Mouse (Mus musculus) midbrain, embryonic 15.5 days (tissue): Measurements from ENCODE around the gene Rgmb. TPM values are rescaled to one million over a fixed set of nuclear protein-coding genes. Genes with fewer than 3 reads are reported as not detected.
A peak's percentile ranks its signal among the peaks of the same experiment; 100 is the strongest.

Experiments used
- ATAC-seq: fragments of 200-750 bp; cut with Nextera tagmentation; replicated peaks from 2 replicates; pipeline ENCODE4 v1.8.0; 2017; ENCODE audit warnings: moderate TSS enrichment
- H3K27ac ChIP-seq: fragments of 300-500 bp; sonication (generic); 2 replicates; pipeline ENCODE4 v1.5.1; 2015; ENCODE audit warnings: mild to moderate bottlenecking, inconsistent platforms
- H3K27me3 ChIP-seq: fragments of 300-500 bp; sonication (generic); replicated peaks from 2 replicates; pipeline ENCODE4 v1.6.1; 2015; ENCODE audit warnings: inconsistent platforms
- H3K36me3 ChIP-seq: fragments of 300-500 bp; sonication (generic); replicated peaks from 2 replicates; pipeline ENCODE4 v1.6.1; 2015; ENCODE audit warnings: inconsistent platforms
- H3K4me1 ChIP-seq: fragments of 300-500 bp; sonication (generic); 2 replicates; pipeline ENCODE4 v1.6.1; 2015; ENCODE audit warnings: inconsistent platforms
- H3K4me2 ChIP-seq: fragments of 300-500 bp; sonication (generic); 2 replicates; pipeline ENCODE4 v1.6.1; 2015; ENCODE audit warnings: inconsistent platforms, mild to moderate bottlenecking, moderate library complexity
- H3K4me3 ChIP-seq: fragments of 300-500 bp; sonication (generic); 2 replicates; pipeline ENCODE4 v1.5.1; 2015; ENCODE audit warnings: mild to moderate bottlenecking, inconsistent platforms
- H3K9ac ChIP-seq: fragments of 300-500 bp; sonication (generic); 2 replicates; pipeline ENCODE4 v1.6.1; 2015; ENCODE audit warnings: mild to moderate bottlenecking, inconsistent platforms
- H3K9me3 ChIP-seq: fragments of 300-500 bp; sonication (generic); 2 replicates; pipeline ENCODE4 v1.6.1; 2016; ENCODE audit warnings: inconsistent platforms
- WGBS: fragments of 180-500 bp; shearing (Covaris S2); methylation state at CpG from one replicate; pipeline ENCODE4 v1.1.7; 2015; ENCODE audit warnings: mixed read lengths; 5-methylcytosine and 5-hydroxymethylcytosine counted together
- polyA plus RNA-seq: library from polyadenylated mRNA; unstranded; fragments of >200 nt; fragmentation: Nextera tagmentation; extraction: Ambion mirVana; gene quantifications from 2 replicates; pipeline ENCODE4 v1.2.1, GENCODE M21; 2015

The Rgmb gene
- polyA plus RNA-seq: 73.1 and 76.5 TPM in 2 replicates

DNA sequence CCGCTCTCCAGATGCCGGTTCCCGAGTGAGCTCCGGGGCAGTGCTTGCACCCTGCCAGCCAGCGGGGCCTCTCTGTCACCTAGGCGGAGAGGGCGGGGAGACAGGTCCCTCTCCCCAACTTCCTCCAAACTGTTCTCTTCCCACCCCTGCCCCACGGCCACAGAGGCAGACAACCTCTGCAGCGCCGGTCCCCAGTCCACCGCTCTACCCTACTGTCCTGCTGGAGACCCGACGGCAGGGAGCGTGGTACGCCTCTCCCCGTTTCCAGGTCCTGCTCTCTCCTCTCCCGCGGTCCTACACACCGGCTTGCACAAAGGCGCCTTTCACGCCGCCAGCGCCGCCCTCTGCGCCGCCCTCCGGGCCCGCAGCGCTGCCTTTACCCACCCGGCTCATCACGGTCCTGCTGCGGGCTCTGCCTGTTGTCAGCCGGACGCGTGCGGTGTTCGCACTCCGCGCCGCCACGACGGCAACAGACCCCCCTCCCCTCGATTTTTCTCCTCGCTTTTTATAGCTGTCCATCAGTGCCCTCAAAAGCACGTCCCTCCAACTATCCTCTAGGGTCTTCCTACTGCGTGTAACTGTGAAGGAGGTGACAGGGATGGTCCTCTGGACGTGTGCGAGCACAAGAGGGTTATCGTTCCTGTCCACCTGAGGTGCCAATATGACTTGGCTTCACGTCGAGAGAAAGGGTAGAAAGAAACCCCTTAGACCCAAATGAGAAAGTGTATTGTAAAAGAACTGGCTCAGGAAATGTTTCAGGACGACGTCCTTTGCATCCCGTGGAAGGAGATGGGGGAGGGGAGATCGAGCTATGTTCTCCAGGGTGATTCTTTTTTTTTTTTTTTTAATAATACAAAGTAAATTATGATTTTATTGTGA, at the start of gene Rgmb:
Gene Rgmb, minus strand, starts transcription at position 274 of the 879 bp plus-strand sequence.
- under 1% methylated on average over 55 of the region's 55 CpGs for WGBS
- Histone ChIP-seq H3K4me2 (peak within 1 kb of the TSS; percentile 89), H3K27me3 (no peaks in the 10 kb centered on the region), H3K27ac (peak within 1 kb of the TSS; percentile 92), H3K9ac (peak within 1 kb of the TSS; percentile 80), H3K4me1 (peaks cover 29% of the 10 kb centered on the region), H3K9me3 (no peaks in the 10 kb centered on the region), H3K36me3 (no peaks in the 10 kb centered on the region), H3K4me3 (peak within 1 kb of the TSS; percentile 88)
- peak; percentile 13 for ATAC-seq

DNA sequence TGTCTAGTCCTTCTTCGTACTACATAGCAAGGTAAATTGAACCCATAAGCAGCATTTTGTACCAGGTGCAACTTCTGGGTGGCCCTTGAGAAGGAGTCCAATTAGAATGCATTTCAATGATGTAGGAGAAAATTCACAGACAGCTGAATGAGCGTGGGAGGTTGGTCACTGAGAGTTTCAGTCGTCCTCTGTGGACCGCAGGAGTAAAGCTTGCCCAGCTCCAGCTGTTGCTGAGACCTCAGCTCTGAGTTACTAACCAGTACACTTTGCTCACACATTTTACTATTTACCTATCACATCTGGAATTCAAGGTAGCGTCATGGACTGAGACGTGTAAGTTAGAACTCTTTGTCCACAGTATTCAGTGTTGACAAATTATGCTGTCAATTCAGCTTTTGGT, 43.9 kb upstream of the Rgmb start:
- H3K4me2 ChIP-seq: no peak overlapping the region
- no peaks in the 10 kb centered on the region for H3K9me3 ChIP-seq
- no peaks in the 10 kb centered on the region for H3K36me3 ChIP-seq
- no peak overlapping the region for H3K4me3 ChIP-seq
- no peak overlapping the region for H3K9ac ChIP-seq
- no peaks in the 10 kb centered on the region for H3K4me1 ChIP-seq
- no peak for ATAC-seq
- H3K27me3 ChIP-seq: no peaks in the 10 kb centered on the region
- 85% methylated on average over 6 of the region's 6 CpGs for WGBS
- H3K27ac ChIP-seq: no peak overlapping the region

DNA sequence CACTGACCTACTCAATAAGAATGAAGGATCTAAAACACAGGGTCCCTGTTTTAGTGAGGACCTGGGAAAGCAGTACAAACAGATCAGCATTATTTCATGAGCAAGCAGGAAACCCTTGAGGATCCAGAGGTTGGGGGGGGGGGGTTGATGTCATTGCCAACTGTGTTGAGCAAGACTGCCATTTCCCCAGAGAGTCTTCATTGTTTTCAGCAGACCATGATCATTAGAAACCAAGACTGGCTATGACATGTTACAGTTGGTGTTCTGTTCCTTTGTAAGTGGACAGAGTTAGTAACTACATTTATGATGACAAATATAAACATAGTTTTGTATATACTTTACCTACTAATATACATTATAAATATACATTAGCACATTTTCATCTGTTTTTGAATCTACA, 41.3 kb upstream of the Rgmb start:
- Histone ChIP-seq H3K4me1 (no peaks in the 10 kb centered on the region), H3K36me3 (no peaks in the 10 kb centered on the region), H3K9me3 (no peaks in the 10 kb centered on the region), H3K9ac (no peak overlapping the region), H3K4me2 (no peak overlapping the region), H3K27me3 (no peaks in the 10 kb centered on the region), H3K27ac (no peak overlapping the region), H3K4me3 (no peak overlapping the region)
- ATAC-seq: no peak

DNA sequence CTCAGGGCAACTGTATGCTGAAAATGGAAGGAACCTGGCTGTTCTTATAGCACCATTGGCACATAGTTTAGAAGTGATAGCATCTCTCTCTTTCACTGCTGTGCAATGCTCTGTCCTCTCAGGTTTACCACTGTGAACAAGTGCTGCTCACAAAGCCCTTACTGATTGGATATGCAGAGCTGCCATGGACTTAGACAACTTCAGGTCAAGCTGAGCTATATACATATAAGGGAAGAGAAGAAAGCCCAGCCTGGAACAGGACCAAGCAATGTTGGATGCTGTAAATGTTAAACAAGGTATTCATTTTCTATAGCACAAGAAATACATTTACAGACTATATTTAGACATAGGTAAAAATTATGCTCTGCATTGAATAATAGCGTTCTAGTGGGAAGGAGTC, 34.4 kb upstream of the Rgmb start:
- no peaks in the 10 kb centered on the region for H3K4me1 ChIP-seq
- H3K27ac ChIP-seq: no peak overlapping the region
- ATAC-seq: no peak
- no peak overlapping the region for H3K4me3 ChIP-seq
- H3K4me2 ChIP-seq: no peak overlapping the region
- no peak overlapping the region for H3K9ac ChIP-seq
- H3K27me3 ChIP-seq: no peaks in the 10 kb centered on the region
- 92% methylated on average over 1 of the region's 1 CpGs for WGBS
- no peaks in the 10 kb centered on the region for H3K9me3 ChIP-seq
- H3K36me3 ChIP-seq: no peaks in the 10 kb centered on the region

DNA sequence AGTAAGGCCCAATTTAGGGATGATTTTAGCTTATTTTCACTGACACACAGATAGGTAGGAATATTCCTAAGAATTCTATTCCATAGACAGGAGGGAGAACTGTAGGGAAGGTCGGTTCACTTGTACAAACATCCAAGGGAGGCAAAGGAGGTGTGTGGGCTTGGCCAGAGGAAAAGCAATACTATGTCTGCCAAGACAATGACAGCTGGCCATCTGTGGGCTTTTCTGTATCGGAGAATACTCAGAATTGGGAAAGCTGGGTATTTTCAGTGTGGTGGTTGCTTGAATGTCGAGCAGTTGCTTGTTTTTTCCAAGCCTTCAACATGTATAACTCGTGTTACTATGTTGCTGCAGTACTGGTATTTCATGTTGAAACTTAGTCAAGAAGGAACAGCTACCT, 31.5 kb upstream of the Rgmb start:
- Histone ChIP-seq H3K27me3 (no peaks in the 10 kb centered on the region), H3K27ac (no peak overlapping the region), H3K4me2 (no peak overlapping the region), H3K4me3 (no peak overlapping the region), H3K36me3 (no peaks in the 10 kb centered on the region), H3K9me3 (no peaks in the 10 kb centered on the region), H3K4me1 (no peaks in the 10 kb centered on the region), H3K9ac (no peak overlapping the region)
- 78% methylated on average over 4 of the region's 4 CpGs for WGBS
- no peak for ATAC-seq

DNA sequence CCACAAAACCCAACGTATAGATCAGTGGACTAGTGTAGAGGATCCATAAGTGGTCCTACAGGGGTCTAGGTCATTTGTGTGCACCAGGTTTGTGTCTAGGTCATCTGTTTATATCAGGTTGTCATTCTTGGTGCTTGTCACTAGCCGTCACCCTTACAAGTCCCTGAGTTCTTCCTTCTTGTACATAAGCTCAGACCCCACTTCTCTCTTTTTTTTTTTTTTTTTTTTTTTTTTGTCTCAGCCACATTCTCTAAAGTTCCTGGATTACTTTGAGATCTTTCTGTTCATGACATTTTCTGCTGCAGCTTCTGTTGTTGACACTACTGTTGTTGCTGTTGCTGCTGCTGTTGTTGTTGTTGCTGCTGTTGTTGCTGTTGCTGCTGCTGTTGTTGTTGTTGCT, 22.3 kb upstream of the Rgmb start:
- Histone ChIP-seq H3K36me3 (no peaks in the 10 kb centered on the region), H3K27ac (no peak overlapping the region), H3K27me3 (no peaks in the 10 kb centered on the region), H3K9me3 (no peaks in the 10 kb centered on the region), H3K9ac (no peak overlapping the region), H3K4me2 (no peak overlapping the region), H3K4me3 (no peak overlapping the region), H3K4me1 (no peaks in the 10 kb centered on the region)
- WGBS: 76% methylated on average over 2 of the region's 2 CpGs
- ATAC-seq: no peak

DNA sequence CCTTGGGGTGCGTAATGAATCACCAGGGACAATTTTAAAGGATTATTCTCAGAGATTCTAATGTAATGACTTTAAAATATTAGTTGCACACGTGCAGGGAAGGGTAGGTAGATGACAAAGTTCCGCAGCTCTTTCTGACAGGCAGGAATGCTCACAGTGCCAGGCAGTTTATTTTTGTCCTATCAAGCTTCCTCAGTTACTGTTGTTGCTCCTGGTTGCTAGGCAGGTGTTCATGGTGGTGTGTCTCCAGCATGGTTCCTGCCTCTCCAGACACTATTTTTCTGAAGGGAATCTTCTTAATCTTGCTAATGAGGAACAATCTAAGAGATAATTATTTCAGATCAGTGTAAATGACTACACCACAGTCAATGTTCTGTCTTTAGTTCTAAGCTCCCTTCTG, 19.7 kb upstream of the Rgmb start:
- 70% methylated on average over 3 of the region's 3 CpGs for WGBS
- no peak for ATAC-seq
- Histone ChIP-seq H3K36me3 (no peaks in the 10 kb centered on the region), H3K4me1 (no peaks in the 10 kb centered on the region), H3K27me3 (no peaks in the 10 kb centered on the region), H3K27ac (no peak overlapping the region), H3K9me3 (no peaks in the 10 kb centered on the region), H3K9ac (no peak overlapping the region), H3K4me3 (no peak overlapping the region), H3K4me2 (no peak overlapping the region)

DNA sequence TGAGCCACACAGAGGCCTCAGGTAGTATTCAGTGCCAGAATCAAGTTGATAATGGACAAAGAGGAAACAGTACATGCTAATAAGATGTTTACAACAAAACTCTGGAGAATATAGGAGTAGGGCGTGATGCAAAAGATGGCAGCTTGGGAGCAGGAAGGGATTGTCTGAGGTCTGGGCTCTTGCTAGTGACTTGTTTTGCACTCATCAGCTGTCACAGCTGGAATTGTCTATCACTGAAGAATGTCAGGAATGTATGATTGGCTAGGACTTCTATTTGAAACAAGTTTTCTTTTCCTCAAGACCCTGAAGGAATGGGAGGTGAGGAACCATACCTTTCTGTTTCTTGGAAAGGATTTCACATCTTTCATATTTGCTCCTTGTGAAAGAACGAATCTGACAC, 10.6 kb upstream of the Rgmb start:
- no peak overlapping the region for H3K27ac ChIP-seq
- WGBS: 89% methylated on average over 2 of the region's 2 CpGs
- ATAC-seq: no peak

DNA sequence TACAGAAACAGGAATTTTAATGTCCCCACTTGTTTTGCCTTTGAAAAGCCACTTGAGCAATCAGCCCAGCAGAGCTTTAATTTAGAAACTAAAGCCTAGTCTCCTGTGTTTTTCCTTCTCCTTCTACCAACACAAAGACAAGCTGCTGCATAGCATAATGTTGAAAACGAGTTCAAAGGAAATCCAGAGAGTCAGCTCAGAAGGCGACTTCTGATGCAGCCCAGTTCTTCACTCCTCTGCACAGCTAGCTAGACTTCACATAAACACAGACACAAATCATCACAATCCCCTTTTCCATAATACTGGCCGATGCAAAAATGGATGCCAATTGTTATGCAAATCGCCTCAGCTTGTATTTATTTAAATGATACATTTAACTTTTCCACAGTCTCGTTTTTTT, 1.6 kb upstream of the Rgmb start:
- H3K4me2 ChIP-seq: no peak overlapping the region
- no peak overlapping the region for H3K4me3 ChIP-seq
- WGBS: 13% methylated on average over 5 of the region's 5 CpGs
- no peak for ATAC-seq
- no peak overlapping the region for H3K27ac ChIP-seq
- H3K36me3 ChIP-seq: no peaks in the 10 kb centered on the region
- H3K27me3 ChIP-seq: no peaks in the 10 kb centered on the region
- H3K9ac ChIP-seq: no peak overlapping the region
- H3K9me3 ChIP-seq: no peaks in the 10 kb centered on the region
- peaks cover 27% of the 10 kb centered on the region for H3K4me1 ChIP-seq

More for the DNA sequence above, 10.6 kb upstream of the Rgmb start:
- no peaks in the 10 kb centered on the region for H3K4me1 ChIP-seq
- H3K27me3 ChIP-seq: no peaks in the 10 kb centered on the region
- H3K36me3 ChIP-seq: no peaks in the 10 kb centered on the region
- H3K4me3 ChIP-seq: no peak overlapping the region
- H3K9ac ChIP-seq: no peak overlapping the region
- no peak overlapping the region for H3K4me2 ChIP-seq
- no peaks in the 10 kb centered on the region for H3K9me3 ChIP-seq

DNA sequence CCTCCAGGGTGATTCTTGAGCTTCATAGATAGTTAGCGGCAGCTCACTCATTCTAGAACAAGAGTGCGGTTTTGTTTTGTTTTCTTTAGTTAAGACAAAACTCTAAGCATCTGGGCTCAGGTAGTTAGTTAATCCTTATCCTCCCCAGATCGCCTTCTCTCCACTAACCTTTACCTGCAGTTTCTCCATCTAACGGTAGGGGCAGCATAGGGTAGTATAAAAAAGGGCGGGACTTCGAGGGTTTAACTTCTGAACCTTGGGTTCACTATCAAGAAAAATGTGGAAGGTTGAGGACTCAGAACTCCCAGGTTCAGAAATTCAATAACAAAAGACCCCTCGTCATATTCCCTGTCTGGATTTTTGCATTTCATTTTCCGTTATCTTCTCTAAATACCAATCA, 971 bp upstream of the Rgmb start:
- no peak overlapping the region for H3K27ac ChIP-seq
- no peak for ATAC-seq
- no peak overlapping the region for H3K4me3 ChIP-seq
- no peaks in the 10 kb centered on the region for H3K36me3 ChIP-seq
- no peaks in the 10 kb centered on the region for H3K9me3 ChIP-seq
- H3K9ac ChIP-seq: no peak overlapping the region
- no peak overlapping the region for H3K4me2 ChIP-seq
- H3K4me1 ChIP-seq: peaks cover 29% of the 10 kb centered on the region
- H3K27me3 ChIP-seq: no peaks in the 10 kb centered on the region
- 13% methylated on average over 8 of the region's 8 CpGs for WGBS

DNA sequence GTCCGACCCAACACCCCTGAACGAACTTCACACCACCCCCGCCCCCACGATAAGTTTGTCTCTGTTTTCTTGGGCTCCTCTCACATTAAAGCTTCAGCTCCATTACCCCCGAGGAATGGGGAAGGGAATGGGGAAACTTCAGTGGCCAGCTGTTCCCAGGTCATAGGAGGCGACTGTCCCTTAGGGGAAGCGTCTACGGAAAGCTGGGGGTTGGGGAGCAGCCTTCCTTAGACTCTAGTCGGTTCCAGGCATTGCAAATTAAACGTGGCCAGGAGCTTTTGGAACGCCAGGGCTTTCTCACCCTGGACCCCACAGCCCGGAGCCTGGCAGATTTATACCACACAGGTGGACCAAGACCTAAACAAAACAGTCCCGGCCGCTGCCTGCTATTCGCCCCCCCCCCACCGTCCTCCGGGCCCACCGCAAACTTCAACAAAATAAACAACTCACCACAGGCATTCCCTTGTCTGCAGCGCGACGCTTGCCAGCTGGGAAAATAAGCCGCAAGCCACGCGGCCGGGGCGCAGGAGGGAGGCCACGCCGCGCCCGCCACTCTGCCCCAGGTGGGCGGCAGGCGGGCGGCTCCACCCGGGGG, 571 bp downstream of the Rgmb start:
- peak overlapping the region; percentile 88 for H3K4me3 ChIP-seq
- H3K4me2 ChIP-seq: peak overlapping the region; percentile 89
- peaks cover 29% of the 10 kb centered on the region for H3K4me1 ChIP-seq
- WGBS: under 1% methylated on average over 33 of the region's 34 CpGs
- H3K9ac ChIP-seq: peak overlapping the region; percentile 80
- peak overlapping the region; percentile 92 for H3K27ac ChIP-seq
- no peaks in the 10 kb centered on the region for H3K9me3 ChIP-seq
- no peaks in the 10 kb centered on the region for H3K36me3 ChIP-seq
- no peaks in the 10 kb centered on the region for H3K27me3 ChIP-seq
- peak; percentile 2; the same call in 1 of the 2 replicates for ATAC-seq

DNA sequence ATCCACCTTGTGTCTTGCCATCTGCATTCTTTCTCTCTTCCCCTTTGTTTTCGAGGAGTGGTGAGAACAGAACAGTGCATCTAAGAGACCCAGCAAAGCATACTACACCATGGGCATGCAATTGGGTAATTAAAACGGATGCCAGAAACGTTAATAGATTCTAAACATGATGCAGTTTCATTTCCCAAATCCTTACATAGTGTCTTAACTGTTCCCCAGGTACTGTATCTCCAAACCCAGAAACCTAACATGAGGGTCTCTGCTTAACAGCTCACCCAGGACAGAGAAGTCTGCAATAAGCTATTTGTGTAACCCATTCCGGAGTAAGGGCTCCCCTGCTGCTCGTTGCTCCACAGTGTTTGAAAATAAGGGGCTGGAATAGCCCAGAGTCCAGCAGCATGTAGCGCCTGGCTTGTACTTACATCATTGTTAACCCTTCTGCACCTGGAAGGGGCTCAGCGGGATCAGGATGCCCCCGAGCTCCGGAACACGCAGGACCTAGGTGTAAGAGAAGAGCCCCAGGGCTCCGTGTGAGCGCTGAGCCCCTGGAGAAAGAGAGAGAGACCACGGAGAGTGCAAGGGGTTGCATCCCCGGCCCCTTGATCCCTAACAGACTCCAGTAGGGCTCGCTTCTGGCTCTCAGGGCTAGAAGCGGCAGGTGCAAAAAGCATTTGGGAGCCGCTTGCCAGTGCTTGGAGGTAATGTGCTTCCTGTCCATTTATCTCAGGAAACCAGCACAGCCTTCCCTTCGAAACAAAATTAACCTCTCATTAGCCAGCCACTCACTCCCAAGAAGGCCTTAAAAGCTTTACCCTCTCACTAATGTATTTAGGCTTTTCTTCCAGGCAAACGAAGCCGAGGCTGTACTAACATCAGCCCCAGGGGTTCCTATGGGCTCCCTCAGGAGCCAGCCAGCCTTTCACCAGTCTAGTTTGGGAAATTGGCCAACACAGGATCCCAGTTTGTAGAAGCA, 1.4 kb downstream of the Rgmb start:
- Histone ChIP-seq H3K27ac (peak overlapping the region; percentile 92), H3K9me3 (no peaks in the 10 kb centered on the region), H3K36me3 (no peaks in the 10 kb centered on the region), H3K4me3 (peak overlapping the region; percentile 88), H3K27me3 (no peaks in the 10 kb centered on the region), H3K4me2 (peak overlapping the region; percentile 89), H3K9ac (peak overlapping the region; percentile 80), H3K4me1 (peaks cover 35% of the 10 kb centered on the region)
- 1% methylated on average over 20 of the region's 20 CpGs for WGBS
- 0 out of 2 replicates have a peak, but pooled peaks have one; percentile 2 for ATAC-seq
